Mouse (Mus musculus) lung, postnatal 0 days (tissue): ENCODE measurements around the gene Pfkfb3.

ENCODE experiments used
- CTCF ChIP-seq: IDR thresholded peaks from 2 replicates; pipeline ENCODE4 v1.5.1; 2016; ENCODE audit warnings: antibody characterized with exemption, mild to moderate bottlenecking
- EP300 ChIP-seq: IDR thresholded peaks from 2 replicates; pipeline ENCODE4 v1.6.1; 2016; ENCODE audit warnings: antibody characterized with exemption, mild to moderate bottlenecking, control low read depth

GRCm38 (mm10) chr2:11515828-11516227 is 38.0 kb downstream of the Pfkfb3 start:
- no peak for TF ChIP-seq CTCF
- TF ChIP-seq EP300 = no peak
